Mouse (Mus musculus) liver, embryonic 13.5 days (tissue): ENCODE measurements around the gene Slc22a15. TPM values are rescaled to one million over a fixed set of nuclear protein-coding genes. Genes with fewer than 3 reads are reported as not detected.

Experiments
- ATAC-seq: fragments of 200-750 bp; cut with Nextera tagmentation; 2 replicates; pipeline ENCODE4 v1.8.0; 2017; ENCODE audit warnings: low read depth, mild to moderate bottlenecking, moderate number of reproducible peaks, moderate library complexity
- DNase-seq: peaks from one replicate; pipeline ENCODE4 v3.0.0; 2022
- H3K27ac ChIP-seq: fragments of 300-500 bp; sonication (generic); 2 replicates; pipeline ENCODE4 v1.5.1; 2015; ENCODE audit warnings: moderate library complexity, mild to moderate bottlenecking, inconsistent platforms
- H3K27me3 ChIP-seq: fragments of 300-500 bp; sonication (generic); 2 replicates; pipeline ENCODE4 v1.6.1; 2015; ENCODE audit warnings: mild to moderate bottlenecking, inconsistent platforms
- H3K36me3 ChIP-seq: fragments of 300-500 bp; sonication (generic); 2 replicates; pipeline ENCODE4 v1.6.1; 2015; ENCODE audit warnings: mild to moderate bottlenecking, inconsistent platforms
- H3K4me1 ChIP-seq: fragments of 300-500 bp; sonication (generic); replicated peaks from 2 replicates; pipeline ENCODE4 v1.6.1; 2015; ENCODE audit warnings: inconsistent platforms
- H3K4me2 ChIP-seq: fragments of 300-500 bp; sonication (generic); 2 replicates; pipeline ENCODE4 v1.6.1; 2015; ENCODE audit warnings: inconsistent platforms, mild to moderate bottlenecking, moderate library complexity
- H3K4me3 ChIP-seq: fragments of 300-500 bp; sonication (generic); replicated peaks from 2 replicates; pipeline ENCODE4 v1.5.1; 2015; ENCODE audit warnings: mild to moderate bottlenecking, inconsistent platforms
- H3K9ac ChIP-seq: fragments of 300-500 bp; sonication (generic); 2 replicates; pipeline ENCODE4 v1.6.1; 2015; ENCODE audit warnings: mild to moderate bottlenecking, inconsistent platforms
- H3K9me3 ChIP-seq: fragments of 300-500 bp; sonication (generic); replicated peaks from 2 replicates; pipeline ENCODE4 v1.6.1; 2016; ENCODE audit warnings: inconsistent platforms
- WGBS: fragments of 180-500 bp; shearing (Covaris S2); methylation state at CpG from one replicate; pipeline ENCODE4 v1.1.7; 2015; ENCODE audit not compliant: insufficient replicate concordance; 5-methylcytosine and 5-hydroxymethylcytosine counted together
- polyA plus RNA-seq: library from polyadenylated mRNA; unstranded; fragments of >200 nt; fragmentation: Nextera tagmentation; extraction: Ambion mirVana; gene quantifications from 2 replicates; pipeline ENCODE4 v1.2.1, GENCODE M21; 2015

Slc22a15 gene
- polyA plus RNA-seq, 1 experiment from 2014 or later = 1.3 TPM

DNA sequence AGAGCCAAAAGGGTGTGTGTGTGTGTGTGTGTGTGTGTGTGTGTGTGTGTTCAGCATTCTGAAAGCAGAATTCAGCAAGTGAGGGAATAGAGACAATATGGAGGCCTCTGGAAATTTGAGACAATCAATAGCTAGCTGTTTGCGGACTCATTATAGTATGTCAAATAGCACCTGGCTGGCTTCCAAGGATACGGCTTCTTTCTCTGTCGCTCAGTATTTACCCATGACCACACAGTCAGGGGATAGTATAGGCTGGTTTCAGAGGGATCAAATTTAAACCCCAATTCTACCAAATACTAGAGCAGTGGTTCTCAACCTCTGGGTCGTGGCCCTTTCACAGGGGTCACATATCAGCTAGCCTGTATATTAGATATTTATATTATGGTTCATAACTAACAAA lies 39.2 kb downstream of the Slc22a15 start:
- ATAC-seq (no peak), DNase-seq (no peak)
- H3K4me3 ChIP-seq = no peak overlapping the region
- H3K9ac ChIP-seq = no peak overlapping the region
- no peak overlapping the region for H3K27ac ChIP-seq
- H3K27me3 ChIP-seq = no peaks in the 10 kb centered on the region
- H3K9me3 ChIP-seq = no peaks in the 10 kb centered on the region
- H3K36me3 ChIP-seq = no peaks in the 10 kb centered on the region
- H3K4me2 ChIP-seq = no peak overlapping the region
- 63% methylated on average over 4 of the region's 4 CpGs for WGBS
- no peaks in the 10 kb centered on the region for H3K4me1 ChIP-seq

DNA sequence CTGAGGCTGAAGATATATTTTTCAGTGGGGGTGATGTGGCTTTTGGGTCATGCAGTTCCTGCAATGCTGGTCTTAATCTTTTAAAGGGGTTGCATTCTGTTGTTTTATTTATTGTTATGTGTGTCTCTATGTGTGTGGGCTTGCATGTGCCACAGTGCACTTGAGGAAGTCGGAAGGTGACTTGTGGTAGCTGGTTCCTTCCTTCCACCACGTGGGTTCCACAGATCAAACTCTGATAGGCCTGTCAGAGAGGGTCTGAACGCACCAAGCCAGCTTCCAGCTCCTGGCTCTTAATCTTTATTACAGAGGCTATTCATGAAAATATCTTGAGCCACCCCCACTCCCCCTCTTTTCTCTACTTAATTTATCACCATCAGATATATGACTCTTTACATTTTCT lies 40.4 kb downstream of the Slc22a15 start:
- WGBS = 25% methylated on average over 3 of the region's 3 CpGs
- Histone ChIP-seq H3K36me3 (no peaks in the 10 kb centered on the region), H3K9ac (no peak overlapping the region), H3K4me2 (no peak overlapping the region), H3K27ac (no peak overlapping the region), H3K27me3 (no peaks in the 10 kb centered on the region), H3K9me3 (no peaks in the 10 kb centered on the region), H3K4me1 (no peaks in the 10 kb centered on the region), H3K4me3 (no peak overlapping the region)
- no peak for DNase-seq
- no peak for ATAC-seq

DNA sequence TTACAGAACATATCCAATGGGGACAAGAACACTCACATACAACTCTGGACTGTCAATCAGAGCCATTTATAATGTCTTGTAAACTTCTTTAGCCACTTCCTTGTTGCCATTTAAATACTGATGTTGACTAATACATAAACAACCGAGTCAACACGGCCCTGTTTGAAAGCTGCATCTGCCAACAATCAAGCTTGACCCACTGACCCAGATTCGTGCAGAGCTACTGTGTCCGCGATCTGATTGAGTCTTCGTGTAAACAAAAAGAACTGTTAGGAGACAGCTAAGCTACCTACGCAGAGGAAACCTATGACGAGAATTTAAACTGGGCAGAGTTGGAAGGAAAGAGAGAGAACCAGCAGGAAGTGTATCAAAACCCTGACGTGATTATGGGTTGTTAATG lies 42.5 kb downstream of the Slc22a15 start:
- H3K27ac ChIP-seq = no peak overlapping the region
- H3K4me1 ChIP-seq = no peaks in the 10 kb centered on the region
- H3K4me3 ChIP-seq = no peak overlapping the region
- H3K9me3 ChIP-seq = no peaks in the 10 kb centered on the region
- H3K9ac ChIP-seq = no peak overlapping the region
- H3K27me3 ChIP-seq = no peaks in the 10 kb centered on the region
- no peaks in the 10 kb centered on the region for H3K36me3 ChIP-seq
- 62% methylated on average over 9 of the region's 9 CpGs for WGBS
- DNase-seq (no peak), ATAC-seq (no peak)
- no peak overlapping the region for H3K4me2 ChIP-seq

DNA sequence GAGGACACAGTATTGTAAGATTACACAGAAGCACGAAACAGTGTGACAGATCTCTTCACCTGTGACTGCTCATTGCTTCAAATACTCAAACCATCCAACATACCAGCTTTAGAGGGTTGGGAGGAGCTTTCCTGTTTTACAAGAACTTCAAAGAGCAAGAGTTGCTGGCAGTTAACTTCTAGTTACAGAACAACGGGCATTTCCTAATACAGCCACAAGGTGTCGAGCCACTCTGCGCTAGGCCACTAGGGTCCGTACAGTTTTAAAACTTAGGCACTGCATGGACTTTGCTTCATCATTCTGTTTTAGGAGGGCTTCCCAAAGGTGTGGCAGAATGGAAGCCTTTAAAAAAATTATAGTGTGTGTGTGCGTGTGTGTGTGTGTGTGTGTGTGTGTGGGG lies 43.4 kb downstream of the Slc22a15 start:
- Histone ChIP-seq H3K4me2 (no peak overlapping the region), H3K4me3 (no peak overlapping the region), H3K9me3 (no peaks in the 10 kb centered on the region), H3K9ac (no peak overlapping the region), H3K27me3 (no peaks in the 10 kb centered on the region), H3K27ac (no peak overlapping the region), H3K4me1 (no peaks in the 10 kb centered on the region), H3K36me3 (no peaks in the 10 kb centered on the region)
- WGBS = 73% methylated on average over 6 of the region's 6 CpGs
- no peak for ATAC-seq
- no peak for DNase-seq

DNA sequence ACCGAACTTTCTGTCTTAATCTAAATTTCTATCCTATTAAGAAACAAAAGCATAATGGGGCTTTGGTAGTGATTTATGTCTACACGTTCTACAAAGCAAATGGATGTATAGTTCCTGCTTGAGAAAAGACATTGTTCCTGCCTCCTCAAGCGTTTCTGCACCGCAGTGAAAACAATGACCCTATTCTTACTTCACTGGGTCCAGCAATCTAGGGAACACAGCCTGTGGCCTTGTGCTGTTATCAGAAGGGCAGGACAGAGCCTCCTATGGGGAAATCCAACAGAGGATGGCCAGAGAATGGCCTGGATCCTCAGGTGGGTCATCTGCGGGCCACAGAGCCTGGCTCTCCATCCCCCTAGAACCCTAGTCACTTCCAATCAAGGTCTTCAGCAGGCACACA lies 46.1 kb downstream of the Slc22a15 start:
- H3K4me1 ChIP-seq = no peaks in the 10 kb centered on the region
- H3K36me3 ChIP-seq = no peaks in the 10 kb centered on the region
- H3K9ac ChIP-seq = no peak overlapping the region
- H3K4me2 ChIP-seq = no peak overlapping the region
- no peak for DNase-seq
- ATAC-seq = no peak
- no peaks in the 10 kb centered on the region for H3K9me3 ChIP-seq
- H3K27me3 ChIP-seq = no peaks in the 10 kb centered on the region
- WGBS = 61% methylated on average over 5 of the region's 5 CpGs
- no peak overlapping the region for H3K27ac ChIP-seq
- H3K4me3 ChIP-seq = no peak overlapping the region

DNA sequence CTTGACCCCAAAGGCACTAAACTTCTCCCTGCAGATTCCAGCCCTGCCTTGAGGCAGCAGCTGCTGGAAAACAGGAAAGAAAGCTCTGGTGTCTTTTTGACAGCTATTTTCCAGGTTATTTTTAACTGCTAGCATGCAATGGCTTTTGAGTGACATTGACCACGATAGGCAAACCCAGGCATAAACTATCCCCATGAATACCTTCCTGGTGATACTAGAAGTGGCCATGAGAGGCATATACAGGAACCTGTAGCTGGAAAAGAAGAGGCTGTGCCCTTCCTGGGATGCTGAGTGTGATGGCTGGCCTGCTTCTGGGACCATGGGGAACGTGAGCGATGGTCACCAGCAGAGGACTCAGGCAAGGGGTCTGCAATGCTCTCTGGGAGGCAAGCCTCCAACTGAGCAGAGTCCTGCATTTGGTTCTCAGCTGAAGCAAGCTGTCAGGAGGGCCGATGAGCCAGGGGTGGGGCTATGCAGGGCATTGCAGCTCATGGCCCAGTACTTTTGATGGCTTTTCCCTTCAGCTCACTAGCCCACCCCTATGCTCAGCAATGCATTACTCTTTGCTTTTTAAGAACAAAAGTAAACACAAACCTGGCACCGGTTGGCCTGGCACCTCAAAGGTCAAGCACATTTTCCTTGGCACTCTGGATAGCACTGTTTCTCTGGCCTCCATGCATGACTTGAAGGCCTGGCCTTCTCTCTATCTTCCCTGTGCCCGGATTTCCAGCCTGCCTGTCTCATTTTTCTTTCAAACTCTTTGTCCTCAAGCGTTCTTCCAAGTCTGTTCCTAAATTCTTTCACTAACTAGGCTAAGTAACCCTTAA lies 47.6 kb downstream of the Slc22a15 start:
- ATAC-seq (no peak), DNase-seq (no peak)
- Histone ChIP-seq H3K4me2 (no peak overlapping the region), H3K9ac (no peak overlapping the region), H3K27me3 (no peaks in the 10 kb centered on the region), H3K4me3 (no peak overlapping the region), H3K9me3 (no peaks in the 10 kb centered on the region), H3K36me3 (no peaks in the 10 kb centered on the region), H3K4me1 (no peaks in the 10 kb centered on the region), H3K27ac (peak overlapping the region; percentile 17; the same call in 1 of the 2 replicates)
- 56% methylated on average over 7 of the region's 7 CpGs for WGBS

DNA sequence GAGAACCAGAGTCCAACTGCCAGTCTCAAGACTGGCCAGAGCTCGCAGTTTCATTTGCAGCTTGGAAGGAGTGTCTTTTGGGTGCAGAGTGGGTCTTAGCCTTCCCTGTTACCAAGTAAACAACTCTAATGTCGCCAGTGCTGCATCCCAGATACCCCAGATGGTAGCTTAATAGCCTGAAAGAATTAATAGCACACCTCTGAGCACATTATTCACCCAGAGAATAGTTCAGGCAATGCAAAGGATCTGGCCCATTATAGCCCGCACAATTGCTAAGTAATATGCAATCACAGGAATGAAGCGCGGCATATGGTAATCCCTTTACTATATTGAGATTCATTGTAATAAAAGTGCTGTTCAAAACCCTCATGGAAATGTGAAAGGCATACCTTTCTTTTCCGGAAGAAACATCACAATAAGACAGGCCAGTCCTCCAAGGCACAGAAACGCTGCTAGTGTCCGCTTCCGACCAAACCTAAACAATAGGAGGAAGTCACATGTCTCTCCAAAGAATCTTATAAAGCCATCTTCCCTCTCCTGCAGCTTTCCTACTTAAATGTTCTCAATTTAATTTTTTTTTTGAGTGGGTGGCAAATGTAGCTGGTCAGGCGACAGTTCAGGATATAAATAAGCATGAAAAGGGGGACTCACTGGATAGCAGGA lies 48.9 kb downstream of the Slc22a15 start:
- peak overlapping the region; percentile 19; the same call in 1 of the 2 replicates for H3K27ac ChIP-seq
- no peak overlapping the region for H3K9ac ChIP-seq
- H3K4me1 ChIP-seq = no peaks in the 10 kb centered on the region
- no peaks in the 10 kb centered on the region for H3K9me3 ChIP-seq
- H3K4me2 ChIP-seq = no peak overlapping the region
- WGBS = 64% methylated on average over 10 of the region's 10 CpGs
- no peak overlapping the region for H3K4me3 ChIP-seq
- no peaks in the 10 kb centered on the region for H3K27me3 ChIP-seq
- no peak for ATAC-seq
- H3K36me3 ChIP-seq = no peaks in the 10 kb centered on the region
- no peak for DNase-seq

DNA sequence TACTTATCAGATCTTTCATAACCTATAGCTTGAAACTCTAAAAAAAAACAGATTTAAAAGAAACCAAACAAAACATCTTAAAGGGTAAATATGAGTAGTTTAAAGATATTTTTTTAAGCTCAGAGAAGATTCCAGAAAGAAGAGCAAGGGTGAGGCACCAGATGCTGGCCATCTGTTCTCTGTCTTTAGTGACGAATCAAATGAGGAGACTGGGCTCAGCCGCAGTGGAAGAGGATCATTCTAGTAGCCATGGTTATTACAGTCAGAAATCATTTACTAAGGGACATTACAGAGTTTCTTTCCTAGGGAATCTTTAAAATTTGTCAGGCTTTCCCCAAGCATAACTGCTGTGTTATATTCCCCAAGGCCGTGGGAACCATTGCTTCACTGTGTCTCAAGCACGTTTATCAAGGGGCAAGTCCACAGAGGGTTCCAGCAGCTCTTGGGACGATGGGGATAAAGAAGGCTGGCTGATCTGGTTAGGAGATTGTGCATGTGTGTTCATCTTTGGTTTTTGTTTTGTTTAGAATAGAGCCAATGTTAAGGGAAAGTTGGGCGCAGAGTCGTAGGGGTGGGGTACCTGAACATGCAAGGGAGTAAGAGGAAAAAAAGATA lies 51.1 kb downstream of the Slc22a15 start:
- H3K4me1 ChIP-seq = no peaks in the 10 kb centered on the region
- no peaks in the 10 kb centered on the region for H3K9me3 ChIP-seq
- ATAC-seq = no peak
- 75% methylated on average over 7 of the region's 7 CpGs for WGBS
- no peaks in the 10 kb centered on the region for H3K36me3 ChIP-seq
- no peak overlapping the region for H3K27ac ChIP-seq
- DNase-seq = no peak
- no peaks in the 10 kb centered on the region for H3K27me3 ChIP-seq
- H3K4me3 ChIP-seq = no peak overlapping the region
- no peak overlapping the region for H3K4me2 ChIP-seq
- H3K9ac ChIP-seq = no peak overlapping the region

DNA sequence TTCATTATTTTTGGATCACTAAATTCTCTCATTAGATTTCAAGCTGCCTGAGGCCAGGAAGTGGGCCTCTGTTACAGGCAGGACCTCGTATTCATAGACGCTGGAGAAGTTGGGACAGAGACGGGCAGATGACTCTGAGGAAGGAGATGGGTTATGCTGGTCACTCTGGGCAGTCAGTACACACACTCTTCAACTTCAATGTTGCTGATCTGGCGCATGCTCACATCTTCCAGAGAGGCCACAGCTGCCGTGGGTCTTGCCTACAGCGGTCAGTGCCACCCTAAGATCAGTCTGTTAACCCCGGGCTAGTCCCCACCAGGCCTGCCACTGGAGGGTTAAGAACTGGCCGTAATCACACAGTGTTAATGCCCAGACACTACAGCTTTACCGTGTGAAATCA lies 52.3 kb downstream of the Slc22a15 start:
- Histone ChIP-seq H3K9ac (no peak overlapping the region), H3K4me2 (no peak overlapping the region), H3K27me3 (no peaks in the 10 kb centered on the region), H3K4me3 (no peak overlapping the region), H3K9me3 (no peaks in the 10 kb centered on the region), H3K4me1 (no peaks in the 10 kb centered on the region), H3K27ac (no peak overlapping the region), H3K36me3 (no peaks in the 10 kb centered on the region)
- 72% methylated on average over 9 of the region's 9 CpGs for WGBS
- no peak for ATAC-seq
- DNase-seq = no peak

DNA sequence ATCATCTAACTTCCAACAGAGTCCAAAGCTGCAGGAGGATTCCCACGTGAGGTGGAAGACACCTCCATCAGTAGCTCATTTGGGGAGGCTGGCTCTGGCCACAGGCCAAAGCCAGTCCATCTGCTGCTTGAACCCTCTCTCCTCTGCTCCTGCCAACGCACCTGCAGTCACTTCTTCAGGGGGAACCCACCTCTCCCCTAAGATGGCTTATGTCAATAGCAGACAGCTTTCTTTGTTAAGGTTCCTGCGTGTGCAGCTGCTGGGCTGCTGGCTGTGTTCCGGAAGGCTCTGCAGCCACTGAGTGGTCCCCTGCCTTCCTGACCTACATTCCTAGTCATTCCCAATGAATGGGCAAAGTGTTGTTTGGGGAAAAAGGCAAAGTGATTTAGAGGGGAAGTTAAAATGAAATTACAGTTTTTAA lies 57.2 kb downstream of the Slc22a15 start:
- Histone ChIP-seq H3K4me1 (no peaks in the 10 kb centered on the region), H3K9ac (no peak overlapping the region)

DNA sequence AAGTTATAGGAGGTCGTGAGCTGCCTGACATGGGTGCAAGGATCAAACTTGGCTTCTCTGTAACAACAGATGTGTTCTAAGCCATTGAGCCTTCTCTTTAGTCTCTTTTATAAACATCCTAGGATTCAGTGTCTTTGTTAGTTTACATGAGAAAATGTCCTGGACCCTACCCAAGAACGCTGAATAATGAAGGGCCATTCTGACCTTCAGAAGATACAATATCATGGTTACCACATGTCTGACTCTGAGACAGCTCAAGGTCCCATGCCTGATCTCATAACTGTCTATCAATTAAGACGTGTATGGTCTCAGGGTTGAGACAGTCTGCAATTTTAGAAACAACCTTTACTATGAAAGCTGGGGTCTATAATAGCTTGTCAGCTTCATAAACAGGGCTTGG lies 62.4 kb downstream of the Slc22a15 start:
- ATAC-seq (no peak), DNase-seq (no peak)
- no peak overlapping the region for H3K9ac ChIP-seq
- no peak overlapping the region for H3K27ac ChIP-seq
- no peak overlapping the region for H3K4me3 ChIP-seq
- WGBS = 54% methylated on average over 3 of the region's 3 CpGs
- H3K36me3 ChIP-seq = no peaks in the 10 kb centered on the region
- H3K4me1 ChIP-seq = no peaks in the 10 kb centered on the region
- H3K27me3 ChIP-seq = no peaks in the 10 kb centered on the region
- no peak overlapping the region for H3K4me2 ChIP-seq
- H3K9me3 ChIP-seq = no peaks in the 10 kb centered on the region

More for the DNA sequence above, 57.2 kb downstream of the Slc22a15 start:
- Histone ChIP-seq H3K9me3 (no peaks in the 10 kb centered on the region), H3K27me3 (no peaks in the 10 kb centered on the region), H3K36me3 (no peaks in the 10 kb centered on the region), H3K4me3 (no peak overlapping the region), H3K27ac (no peak overlapping the region), H3K4me2 (no peak overlapping the region)
- 73% methylated on average over 4 of the region's 4 CpGs for whole genome bisulfite sequencing
- ATAC-seq (no peak), DNase-seq (no peak)
